Mouse (Mus musculus) brain, embryonic 14.5 days (tissue): Measurements from ENCODE around the gene Gmps.

Experiments used
- CTCF ChIP-seq: fragments of 200-500 bp; IDR thresholded peaks from 2 replicates; pipeline ENCODE4 v1.5.1; 2012; ENCODE audit warnings: inconsistent platforms, mild to moderate bottlenecking, moderate library complexity, borderline replicate concordance; ENCODE audit not compliant: insufficient read depth, insufficient read length; ENCODE audit errors: extremely low read depth
- POLR2A ChIP-seq: fragments of 200-500 bp; IDR thresholded peaks from 2 replicates; pipeline ENCODE4 v1.6.1; 2012; ENCODE audit warnings: mild to moderate bottlenecking, inconsistent platforms, borderline replicate concordance; ENCODE audit not compliant: poor library complexity, insufficient read depth, insufficient read length, severe bottlenecking; ENCODE audit errors: extremely low read depth

GRCm38 (mm10) chr3:63964922-63965249, 11.0 kb upstream of the Gmps start:
- TF ChIP-seq CTCF (no peak), POLR2A (no peak)
